Mouse (Mus musculus) heart, embryonic 16.5 days (tissue): ENCODE data around the gene Ube2l3. TPM values are rescaled to one million over a fixed set of nuclear protein-coding genes. Genes with fewer than 3 reads are reported as not detected.
A peak's percentile ranks its signal among the peaks of the same experiment; 100 is the strongest.
"Not testable (repeated sequence)": the region's sequence is repeated elsewhere in the genome, so short reads cannot be mapped to it uniquely, and the experiment has no call there.

Source experiments
- ATAC-seq: fragments of 200-750 bp; cut with Nextera tagmentation; replicated peaks from 2 replicates; pipeline ENCODE4 v1.8.0; 2017; ENCODE audit warnings: moderate number of reproducible peaks; ENCODE audit not compliant: insufficient read depth, low FRiP score; ENCODE audit errors: extremely low read depth
- H3K27ac ChIP-seq: fragments of 300-500 bp; sonication (generic); 2 replicates; pipeline ENCODE4 v1.5.1; 2014; ENCODE audit warnings: mild to moderate bottlenecking, low read length, control low read depth, moderate library complexity
- H3K27me3 ChIP-seq: fragments of 300-500 bp; sonication (generic); 2 replicates; pipeline ENCODE4 v1.6.1; 2014; ENCODE audit warnings: low read length, mixed read lengths; ENCODE audit not compliant: control insufficient read depth, insufficient read depth
- H3K36me3 ChIP-seq: fragments of 300-500 bp; sonication (generic); 2 replicates; pipeline ENCODE4 v1.6.1; 2014; ENCODE audit not compliant: control insufficient read depth, insufficient read depth
- H3K4me1 ChIP-seq: fragments of 300-500 bp; sonication (generic); 2 replicates; pipeline ENCODE4 v1.6.1; 2014; ENCODE audit warnings: low read length, mixed read lengths; ENCODE audit not compliant: control insufficient read depth, insufficient read depth
- H3K4me2 ChIP-seq: fragments of 300-500 bp; sonication (generic); 2 replicates; pipeline ENCODE4 v1.6.1; 2014; ENCODE audit warnings: low read depth, mild to moderate bottlenecking, control low read depth, low read length
- H3K4me3 ChIP-seq: fragments of 300-500 bp; sonication (generic); 2 replicates; pipeline ENCODE4 v1.5.1; 2014; ENCODE audit warnings: mild to moderate bottlenecking, control low read depth, low read length
- H3K9ac ChIP-seq: fragments of 300-500 bp; sonication (generic); 2 replicates; pipeline ENCODE4 v1.6.1; 2014; ENCODE audit warnings: low read length, control low read depth
- H3K9me3 ChIP-seq: fragments of 300-500 bp; sonication (generic); replicated peaks from 2 replicates; pipeline ENCODE4 v1.6.1; 2016; ENCODE audit warnings: low read length; ENCODE audit not compliant: control insufficient read depth
- WGBS: fragments of 180-500 bp; shearing (Covaris S2); extraction: QIAGEN DNeasy Blood & Tissue Kit; methylation state at CpG from one replicate; pipeline ENCODE4 v1.1.7; 2014; 5-methylcytosine and 5-hydroxymethylcytosine counted together
- polyA plus RNA-seq: library from polyadenylated mRNA; unstranded; fragments of >200 nt; fragmentation: Nextera tagmentation; extraction: Ambion mirVana; gene quantifications from 2 replicates; pipeline ENCODE4 v1.2.1, GENCODE M21; 2015

Gene Ube2l3
- polyA plus RNA-seq, 1 experiment from 2014 or later, result 284 TPM

- Histone ChIP-seq H3K36me3 (no peaks in the 10 kb centered on the region), H3K27ac (peak overlapping the region; percentile 91), H3K4me1 (peaks cover 54% of the 10 kb centered on the region), H3K4me2 (peak overlapping the region; percentile 95), H3K9me3 (peaks cover 4% of the 10 kb centered on the region; the same call in 1 of the 2 replicates), H3K4me3 (peak overlapping the region; percentile 92), H3K9ac (peak overlapping the region; percentile 97), H3K27me3 (no peaks in the 10 kb centered on the region)
- WGBS, result 2% methylated on average over 12 of the region's 12 CpGs
- no peak for ATAC-seq
These were observed 32.0 kb upstream of the Ube2l3 start for GRCm38 (mm10) chr16:17234499-17234895.

GRCm38 (mm10) chr16:17233702-17234498, 31.5 kb upstream of the Ube2l3 start:
- Histone ChIP-seq H3K4me3 (peak overlapping the region; percentile 92), H3K4me2 (peak overlapping the region; percentile 95), H3K9ac (peak overlapping the region; percentile 97), H3K4me1 (peaks cover 48% of the 10 kb centered on the region), H3K9me3 (peaks cover 4% of the 10 kb centered on the region; the same call in 1 of the 2 replicates), H3K36me3 (no peaks in the 10 kb centered on the region), H3K27ac (peak overlapping the region; percentile 91), H3K27me3 (no peaks in the 10 kb centered on the region)
- under 1% methylated on average over 61 of the region's 62 CpGs for WGBS
- ATAC-seq, result peak; percentile 34

GRCm38 (mm10) chr16:17232794-17233701, 30.6 kb upstream of the Ube2l3 start, which contains the start of gene Hic2:
Gene Hic2 (plus strand): TSS chr16:17233572.
- peak within 1 kb of the TSS; percentile 91 for H3K27ac ChIP-seq
- peak within 1 kb of the TSS; percentile 95 for H3K4me2 ChIP-seq
- 3% methylated on average over 59 of the region's 59 CpGs for WGBS
- peak within 1 kb of the TSS; percentile 92 for H3K4me3 ChIP-seq
- H3K27me3 ChIP-seq, result no peaks in the 10 kb centered on the region
- peaks cover 39% of the 10 kb centered on the region for H3K4me1 ChIP-seq
- peak within 1 kb of the TSS; percentile 97 for H3K9ac ChIP-seq
- peak; percentile 96 for ATAC-seq
- H3K36me3 ChIP-seq, result no peaks in the 10 kb centered on the region
- H3K9me3 ChIP-seq, result peaks cover 4% of the 10 kb centered on the region; the same call in 1 of the 2 replicates

GRCm38 (mm10) chr16:17231523-17231922, 29.1 kb upstream of the Ube2l3 start:
- H3K36me3 ChIP-seq, ATAC-seq: not testable (repeated sequence)
- WGBS, result 87% methylated on average over 2 of the region's 2 CpGs

GRCm38 (mm10) chr16:17226496-17226895, 24.0 kb upstream of the Ube2l3 start:
- H3K9me3 ChIP-seq, result peaks cover 4% of the 10 kb centered on the region; the same call in 1 of the 2 replicates
- no peaks in the 10 kb centered on the region for H3K27me3 ChIP-seq
- no peak overlapping the region for H3K4me3 ChIP-seq
- no peaks in the 10 kb centered on the region for H3K4me1 ChIP-seq
- H3K4me2 ChIP-seq, result no peak overlapping the region
- ATAC-seq, result no peak
- H3K27ac ChIP-seq, result no peak overlapping the region
- H3K9ac ChIP-seq, result no peak overlapping the region
- no peaks in the 10 kb centered on the region for H3K36me3 ChIP-seq

More at GRCm38 (mm10) chr16:17231523-17231922, 29.1 kb upstream of the Ube2l3 start:
- not testable (repeated sequence) for H3K27me3 ChIP-seq, H3K9me3 ChIP-seq, H3K27ac ChIP-seq, H3K9ac ChIP-seq, H3K4me3 ChIP-seq, H3K4me2 ChIP-seq
- H3K4me1 ChIP-seq, result peaks cover 25% of the 10 kb centered on the region

- no peak overlapping the region for H3K27ac ChIP-seq
- H3K36me3 ChIP-seq, result no peaks in the 10 kb centered on the region
- peaks cover 4% of the 10 kb centered on the region; the same call in 1 of the 2 replicates for H3K9me3 ChIP-seq
- ATAC-seq, result no peak
- no peak overlapping the region for H3K9ac ChIP-seq
- 87% methylated on average over 5 of the region's 5 CpGs for WGBS
- no peaks in the 10 kb centered on the region for H3K4me1 ChIP-seq
- no peak overlapping the region for H3K4me3 ChIP-seq
- no peaks in the 10 kb centered on the region for H3K27me3 ChIP-seq
- no peak overlapping the region for H3K4me2 ChIP-seq
These were observed 23.1 kb upstream of the Ube2l3 start for GRCm38 (mm10) chr16:17225584-17225983.

- H3K36me3 ChIP-seq, result no peaks in the 10 kb centered on the region
- H3K4me3 ChIP-seq, result no peak overlapping the region
- no peak overlapping the region for H3K9ac ChIP-seq
- no peaks in the 10 kb centered on the region for H3K9me3 ChIP-seq
- ATAC-seq, result peak; percentile 100
- H3K4me2 ChIP-seq, result no peak overlapping the region
- H3K27ac ChIP-seq, result no peak overlapping the region
- WGBS, result 34% methylated on average over 25 of the region's 25 CpGs
- 0 out of 2 replicates have a peak, but pooled peaks cover 3% of the 10 kb centered on the region for H3K4me1 ChIP-seq
- no peaks in the 10 kb centered on the region for H3K27me3 ChIP-seq
These were observed 19.7 kb upstream of the Ube2l3 start for GRCm38 (mm10) chr16:17222197-17222596.

GRCm38 (mm10) chr16:17220127-17220733, 17.8 kb upstream of the Ube2l3 start:
- Histone ChIP-seq H3K36me3 (no peaks in the 10 kb centered on the region), H3K27ac (no peak overlapping the region), H3K4me3 (no peak overlapping the region), H3K27me3 (no peaks in the 10 kb centered on the region), H3K4me2 (no peak overlapping the region), H3K4me1 (0 out of 2 replicates have a peak, but pooled peaks cover 3% of the 10 kb centered on the region), H3K9ac (no peak overlapping the region), H3K9me3 (no peaks in the 10 kb centered on the region)
- WGBS, result 23% methylated on average over 7 of the region's 7 CpGs
- no peak for ATAC-seq
